Mouse (Mus musculus) left cerebral cortex, adult 2 months (tissue): ENCODE data around the gene Arhgap15. TPM values are rescaled to one million over a fixed set of nuclear protein-coding genes. Genes with fewer than 3 reads are reported as not detected.

ENCODE experiments used
- DNase-seq, 2 experiments: peaks; one replicate each; pipeline ENCODE4 v3.0.0; 2021 to 2022; ENCODE audit warnings: low spot score in 2 of 2, mixed read lengths in 1 of 2; ENCODE audit errors: extremely low spot score in 1 of 2
- H3K27ac ChIP-seq: fragments of 200-600 bp; 2 replicates; pipeline ENCODE4 v1.8.1; 2022
- H3K4me3 ChIP-seq: fragments of 200-600 bp; 2 replicates; pipeline ENCODE4 v1.8.1; 2022
- CTCF ChIP-seq: fragments of 200-600 bp; IDR thresholded peaks from 2 replicates; pipeline ENCODE4 v1.8.1; 2022; ENCODE audit warnings: antibody characterized with exemption, mild to moderate bottlenecking, moderate library complexity
- intact Hi-C: fragments of 180-260 bp; cut with DNase I; formaldehyde crosslinking; loops from one replicate; pipeline ENCODE4 v1.15.1; 2025
- total RNA-seq, 2 experiments: library from RNA; stranded (reverse); gene quantifications; 2 replicates each; pipeline ENCODE4 v1.2.3; 2021

Arhgap15 gene
- total RNA-seq, 2 experiments from 2014 or later, result 9.7 to 12.8 TPM

DNA sequence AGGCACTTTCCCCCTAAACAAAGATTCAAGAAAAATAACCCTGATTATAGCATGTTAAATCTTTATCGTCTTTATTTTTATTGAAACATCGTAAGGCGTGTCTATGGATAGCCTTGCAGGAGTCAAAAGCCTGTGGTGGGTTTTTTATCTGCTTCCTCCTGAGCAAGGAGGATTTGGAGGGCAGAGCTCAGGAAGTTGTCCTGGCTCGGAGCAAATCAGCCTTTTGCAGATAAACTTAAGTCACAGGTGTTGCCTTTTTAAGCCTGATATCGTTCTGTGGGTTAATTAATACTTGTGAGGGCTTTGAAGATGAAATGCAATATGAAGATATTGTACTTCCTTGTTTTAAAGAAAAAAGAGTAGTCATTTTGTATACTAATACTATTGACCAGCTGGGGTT lies 87.3 kb downstream of the Arhgap15 start:
- no peak for DNase-seq
- intact Hi-C loops, result no loop called here
- Histone ChIP-seq H3K4me3 (no peak overlapping the region), H3K27ac (no peak overlapping the region)
- no peak for TF ChIP-seq CTCF

DNA sequence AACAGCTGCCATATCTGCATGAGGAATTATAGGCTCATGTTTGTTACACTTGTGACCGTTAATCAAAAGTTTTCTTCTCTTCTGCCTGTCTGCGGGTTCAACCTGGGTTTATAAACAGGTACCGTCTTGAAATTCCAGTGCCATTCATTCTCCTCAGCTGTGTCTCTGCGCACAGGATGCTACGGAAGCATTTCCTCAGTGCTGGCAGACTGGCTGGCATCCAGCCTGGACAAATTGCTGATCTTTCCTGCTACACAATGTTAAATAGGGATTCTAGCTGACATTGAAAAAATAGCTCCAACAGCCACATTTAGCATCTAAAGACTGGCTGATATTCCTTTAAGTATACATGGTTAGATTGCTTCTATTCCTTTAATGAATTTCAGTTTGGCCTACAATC lies 93.0 kb downstream of the Arhgap15 start:
- Histone ChIP-seq H3K4me3 (no peak overlapping the region), H3K27ac (no peak overlapping the region)
- peak in 1 of 2 experiments; percentile 19 for DNase-seq
- TF ChIP-seq CTCF, result no peak
- intact Hi-C loops, result no loop called here

DNA sequence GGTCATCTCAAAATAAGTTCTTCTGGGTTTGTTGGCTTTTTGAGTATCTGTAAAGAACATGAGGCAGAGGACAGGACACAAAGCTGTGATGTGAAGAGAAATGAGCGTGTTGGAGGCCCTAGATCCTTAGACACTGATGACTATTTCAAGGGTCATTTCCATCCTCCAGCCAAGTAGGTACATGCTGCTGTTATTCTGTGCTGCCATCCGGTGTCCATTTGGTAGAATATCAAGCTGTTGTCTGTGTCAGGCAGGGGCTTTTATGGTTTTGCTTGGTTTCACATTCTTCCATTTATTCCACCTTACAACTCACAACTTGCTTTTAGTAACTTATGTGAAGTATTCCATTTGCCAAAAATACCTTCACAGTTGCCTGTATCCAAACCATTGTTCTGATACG lies 102.6 kb downstream of the Arhgap15 start:
- intact Hi-C loops, result loop anchor here (2.0 kb wide), 2 partner anchors 62 to 128 kb away; no protein-coding TSS in a partner anchor

DNA sequence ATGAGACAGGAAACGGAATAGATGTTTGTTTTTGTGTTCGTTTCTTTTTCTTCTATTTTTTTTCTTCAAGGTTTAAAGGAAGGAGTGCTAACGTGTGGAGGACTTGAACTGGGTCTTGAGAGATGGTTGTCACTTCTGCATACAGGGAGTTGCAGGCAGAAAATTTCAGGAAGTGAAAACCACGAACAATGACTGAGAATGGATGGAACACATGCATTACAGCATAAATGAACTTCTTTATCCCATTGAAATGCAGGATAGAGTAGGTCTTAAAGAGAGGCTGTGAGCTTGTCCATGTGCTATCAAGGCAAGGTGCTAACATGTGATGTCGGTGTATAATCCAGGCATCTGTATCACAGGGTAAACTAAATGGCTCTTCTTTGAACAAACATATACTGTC lies 114.1 kb downstream of the Arhgap15 start:
- no peak for TF ChIP-seq CTCF
- intact Hi-C loops, result no loop called here
- no peak for DNase-seq
- Histone ChIP-seq H3K27ac (no peak overlapping the region), H3K4me3 (no peak overlapping the region)

More for the DNA sequence above, 102.6 kb downstream of the Arhgap15 start:
- Histone ChIP-seq H3K4me3 (no peak overlapping the region), H3K27ac (no peak overlapping the region)
- peak; percentile 63 for TF ChIP-seq CTCF
- DNase-seq, result no peak

DNA sequence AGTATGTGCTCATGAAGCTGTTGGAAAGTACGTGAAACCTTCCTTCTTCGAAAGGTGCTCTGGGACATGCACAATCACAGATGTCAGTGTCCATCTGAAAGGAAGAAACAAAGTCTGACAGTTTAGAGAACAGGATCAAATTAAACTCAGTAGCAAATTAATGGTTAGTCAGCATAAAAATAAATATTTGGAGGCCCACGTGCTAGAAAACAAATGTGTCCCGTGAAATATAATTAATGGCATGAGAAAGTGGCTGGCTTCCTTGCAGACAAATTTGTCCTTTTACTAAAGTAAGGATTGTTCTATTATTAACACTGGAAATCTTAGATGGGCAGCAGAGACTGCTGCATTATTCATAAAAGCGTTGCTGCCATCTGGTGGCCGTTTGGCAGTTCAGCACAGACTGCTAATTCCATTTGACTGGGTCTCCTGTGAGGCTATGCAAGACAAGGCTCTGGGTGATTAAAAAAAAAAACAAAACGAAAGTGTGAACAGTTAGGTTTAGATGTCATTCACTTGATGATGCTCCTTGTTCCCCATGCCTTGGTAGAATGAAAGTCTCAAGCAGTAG lies 153.9 kb downstream of the Arhgap15 start:
- peak overlapping the region; percentile 9; the same call in 1 of the 2 replicates for H3K27ac ChIP-seq
- DNase-seq, result peak; percentile 75 to 76
- intact Hi-C loops, result loop anchor here (1.0 to 2.0 kb wide), 3 partner anchors 115 to 230 kb away; no protein-coding TSS in a partner anchor
- no peak overlapping the region for H3K4me3 ChIP-seq
- TF ChIP-seq CTCF, result peak; percentile 96

DNA sequence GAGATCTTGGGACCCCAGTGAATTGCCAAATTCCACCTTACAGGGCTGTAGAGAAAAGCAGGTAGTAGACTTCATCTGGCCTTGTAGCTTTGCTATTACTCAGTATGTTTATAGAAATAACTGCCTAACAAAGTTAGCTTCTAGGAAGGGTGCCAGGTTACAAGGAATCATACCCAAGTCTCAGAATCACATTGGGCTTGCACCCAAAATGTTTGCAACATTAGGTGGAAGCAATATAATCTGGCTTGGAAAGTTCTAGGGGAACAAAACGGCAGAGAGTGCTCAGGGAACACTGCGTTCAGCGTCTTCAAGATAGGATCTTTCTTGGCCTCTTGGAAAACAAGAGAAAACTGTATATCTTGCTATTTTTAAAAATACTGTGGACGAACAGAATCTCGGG lies 158.9 kb downstream of the Arhgap15 start:
- Histone ChIP-seq H3K4me3 (no peak overlapping the region), H3K27ac (no peak overlapping the region)
- TF ChIP-seq CTCF, result no peak
- no peak for DNase-seq
- intact Hi-C loops, result no loop called here

DNA sequence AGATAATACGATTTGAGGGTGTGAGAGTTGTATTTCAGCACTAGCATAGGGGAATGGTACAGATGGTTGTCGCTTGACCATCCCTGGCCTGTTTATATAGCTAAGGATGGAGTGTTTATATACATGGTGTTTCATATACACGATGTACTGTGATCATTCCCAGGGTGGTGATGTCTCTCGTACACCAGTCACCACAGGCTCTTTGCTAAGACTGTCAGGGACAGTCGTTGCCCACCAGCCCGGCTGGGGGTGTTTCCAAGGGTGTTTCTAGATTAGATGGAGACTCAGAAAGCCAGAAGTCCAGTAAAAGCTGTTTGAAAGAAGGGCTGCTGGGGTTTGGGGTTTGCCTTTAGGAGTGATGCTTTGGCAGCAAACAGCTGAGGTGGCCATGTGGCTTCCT lies 165.5 kb downstream of the Arhgap15 start:
- H3K4me3 ChIP-seq, result no peak overlapping the region

DNA sequence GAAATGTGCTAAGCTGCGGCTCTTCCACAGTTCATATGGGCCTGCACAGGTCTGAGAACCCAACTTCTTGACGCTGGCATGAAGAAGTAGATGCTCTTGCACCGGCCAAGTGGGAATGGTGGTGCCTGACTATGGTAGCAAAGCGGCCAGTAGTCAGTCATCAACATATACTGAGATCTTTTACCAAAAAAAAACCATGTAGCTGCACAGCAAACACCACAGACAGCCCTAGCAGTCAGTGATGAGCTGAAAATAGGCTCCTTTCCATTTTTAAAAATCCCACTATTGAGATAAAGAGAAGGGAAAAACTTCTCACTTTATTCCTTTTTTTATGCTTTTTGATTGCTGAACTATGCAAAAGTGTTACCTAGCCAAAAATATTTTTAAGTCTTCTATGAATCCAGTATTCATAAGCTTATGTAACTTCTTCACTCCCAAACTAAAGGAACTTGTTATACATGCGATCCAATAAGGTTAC lies 175.3 kb downstream of the Arhgap15 start:
- intact Hi-C loops, result no loop called here
- DNase-seq, result no peak
- no peak overlapping the region for H3K4me3 ChIP-seq
- no peak for TF ChIP-seq CTCF
- peak overlapping the region; percentile 76 for H3K27ac ChIP-seq

More for the DNA sequence above, 165.5 kb downstream of the Arhgap15 start:
- no peak for TF ChIP-seq CTCF
- intact Hi-C loops, result no loop called here
- no peak for DNase-seq
- H3K27ac ChIP-seq, result no peak overlapping the region

DNA sequence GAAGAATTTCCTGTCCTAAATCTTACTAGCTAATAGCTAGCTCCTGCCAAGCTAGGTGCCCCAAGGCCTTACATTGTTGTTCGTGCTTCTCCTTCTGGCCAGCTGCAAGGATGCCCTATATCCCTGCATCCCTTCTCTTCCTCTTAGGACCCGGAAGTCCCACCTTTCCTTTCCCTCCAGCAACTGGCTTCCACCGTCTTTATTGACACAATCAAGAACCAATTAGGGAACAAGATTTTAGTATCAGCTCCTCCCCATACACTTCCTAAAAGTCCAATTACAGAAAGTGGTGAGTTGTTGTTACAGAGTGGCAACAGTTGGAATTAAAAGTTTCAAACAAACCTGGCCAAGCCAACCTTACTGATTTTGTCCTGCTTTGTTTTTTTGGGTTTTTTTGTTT lies 183.1 kb downstream of the Arhgap15 start:
- intact Hi-C loops, result no loop called here
- TF ChIP-seq CTCF, result no peak
- DNase-seq, result no peak
- no peak overlapping the region for H3K27ac ChIP-seq
- no peak overlapping the region for H3K4me3 ChIP-seq

DNA sequence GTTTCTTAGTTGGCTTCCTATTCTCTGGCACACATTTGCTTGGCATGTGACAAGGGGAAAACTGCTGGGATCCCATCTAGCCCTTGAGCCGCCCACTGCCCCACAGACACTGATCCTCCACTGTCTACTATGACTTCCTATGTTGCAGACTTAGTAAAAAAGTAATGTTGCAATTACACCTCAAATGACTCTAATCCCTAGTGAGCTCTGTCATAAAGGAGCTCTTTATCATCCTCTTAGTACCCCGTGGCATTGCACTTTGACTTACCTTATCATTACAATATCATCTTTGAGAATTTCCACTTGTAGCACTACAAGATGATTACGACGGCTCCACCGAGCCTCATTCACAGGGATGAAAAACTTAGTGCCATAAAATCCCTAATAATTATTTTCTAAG lies 190.6 kb downstream of the Arhgap15 start:
- intact Hi-C loops, result no loop called here
- no peak for TF ChIP-seq CTCF
- Histone ChIP-seq H3K27ac (no peak overlapping the region), H3K4me3 (no peak overlapping the region)
- no peak for DNase-seq

DNA sequence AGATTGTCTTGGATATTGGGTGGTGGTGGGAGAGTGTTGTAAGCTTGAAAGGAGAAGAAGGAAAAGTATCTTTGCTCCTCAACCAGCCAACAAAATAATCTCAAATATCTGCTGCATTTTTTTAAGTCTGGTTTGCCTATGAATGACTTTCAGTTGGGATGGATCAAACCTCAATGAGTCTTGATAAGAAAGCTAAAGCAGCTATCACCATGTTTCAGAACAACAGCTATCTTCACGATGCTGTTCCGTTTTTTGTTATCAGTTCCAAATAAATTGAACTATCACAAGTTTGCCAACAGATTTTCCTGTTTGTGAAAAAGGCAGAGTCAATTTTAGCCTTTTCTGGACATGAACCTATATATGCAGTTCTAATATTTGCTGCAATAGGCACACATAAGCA lies 197.1 kb downstream of the Arhgap15 start:
- no peak for TF ChIP-seq CTCF
- intact Hi-C loops, result no loop called here
- no peak for DNase-seq
- no peak overlapping the region for H3K4me3 ChIP-seq
- no peak overlapping the region for H3K27ac ChIP-seq

DNA sequence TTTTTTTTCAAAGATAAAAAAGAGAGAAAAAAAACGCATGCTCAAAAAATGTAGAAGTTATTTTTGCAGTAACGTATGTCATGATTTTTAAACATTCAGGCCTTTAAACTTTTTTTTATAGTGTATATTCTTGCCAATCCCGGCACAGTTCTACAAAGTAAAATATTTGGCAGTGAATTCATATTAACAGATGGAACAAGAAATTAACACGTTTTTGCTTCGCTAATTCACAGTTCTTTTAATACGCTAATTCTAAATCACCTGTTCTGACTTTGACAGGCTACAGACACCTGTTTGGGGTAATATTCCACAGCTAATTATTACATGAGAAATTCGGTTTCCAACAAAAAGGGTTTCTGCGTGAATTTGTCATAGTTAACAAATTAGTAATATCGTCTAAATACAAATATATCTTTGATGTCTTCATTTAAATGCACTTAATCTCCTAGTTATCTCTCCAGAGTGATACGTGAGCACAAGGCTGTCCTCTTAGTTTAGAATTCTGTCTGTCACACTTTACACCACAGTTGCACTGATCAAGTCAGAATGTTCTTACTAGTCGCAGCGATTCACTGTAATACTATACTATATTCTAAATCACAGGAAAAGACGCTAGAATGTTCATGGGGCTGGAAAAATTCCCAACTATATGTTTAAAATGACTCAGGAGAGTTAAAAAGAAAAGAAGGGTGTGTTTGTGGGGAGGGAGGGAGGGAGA lies 201.3 kb downstream of the Arhgap15 start:
- TF ChIP-seq CTCF, result no peak
- Histone ChIP-seq H3K27ac (peak overlapping the region; percentile 47; the same call in 1 of the 2 replicates), H3K4me3 (no peak overlapping the region)
- intact Hi-C loops, result no loop called here
- no peak for DNase-seq

DNA sequence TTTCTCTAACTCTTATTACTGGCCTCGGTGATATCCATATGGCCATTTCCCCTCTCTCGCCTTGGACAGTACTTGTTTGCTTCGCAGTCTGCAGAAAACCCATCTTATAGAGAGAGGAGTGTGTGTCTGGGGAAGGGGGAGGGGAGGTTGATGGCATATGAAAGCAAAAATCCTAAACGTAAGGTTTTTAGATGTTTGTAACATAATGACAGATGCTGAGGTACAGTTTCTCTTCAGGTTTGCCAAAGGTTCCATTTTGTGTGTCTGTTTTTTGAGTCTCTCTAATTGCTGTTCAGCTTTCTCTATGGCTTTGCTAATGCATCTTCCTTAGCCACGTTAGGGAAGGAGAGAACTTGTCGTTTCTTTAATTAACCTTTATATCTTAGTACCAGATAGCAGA lies 202.1 kb downstream of the Arhgap15 start:
- peak overlapping the region; percentile 22 for H3K27ac ChIP-seq
- no peak for TF ChIP-seq CTCF
- intact Hi-C loops, result no loop called here
- no peak overlapping the region for H3K4me3 ChIP-seq
- DNase-seq, result no peak
